Mouse (Mus musculus): ENCODE measurements around the gene Ankdd1b. TPM values are rescaled to one million over a fixed set of nuclear protein-coding genes. Genes with fewer than 3 reads are reported as not detected.

Ankdd1b gene
- polyA plus RNA-seq, 1 experiment from 2014 or later: not detected

DNA sequence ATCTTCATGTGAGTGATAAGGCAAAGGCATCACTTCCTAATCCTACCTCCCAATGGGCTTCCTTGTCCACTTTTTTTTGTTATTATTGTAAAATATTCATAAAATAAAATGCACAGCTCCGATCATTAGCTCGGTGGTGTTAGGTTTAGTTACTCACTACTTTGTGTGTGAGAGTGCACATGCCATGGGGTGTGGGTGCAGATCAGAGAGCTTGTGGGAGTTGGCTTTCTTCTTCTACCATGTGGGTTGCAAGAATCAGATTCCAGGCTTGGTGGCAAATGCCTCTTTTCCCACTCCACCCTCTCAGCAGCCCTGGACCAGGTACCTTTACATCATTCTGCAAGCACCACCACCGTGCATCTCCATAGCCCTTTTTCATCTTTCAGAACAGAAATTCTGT lies 18.4 kb downstream of the Ankdd1b start:
- H3K27ac ChIP-seq (replicated peaks): no peak overlapping the region
- H3K4me2 ChIP-seq: no peak overlapping the region
- no peaks in the 10 kb centered on the region for H3K36me3 ChIP-seq
- H3K4me3 ChIP-seq (replicated peaks): no peak overlapping the region
- no peak for ATAC-seq (ENCODE audit: low FRiP score)
- H3K9ac ChIP-seq (replicated peaks): no peak overlapping the region
- 93% methylated on average over 3 of the region's 3 CpGs for WGBS
- H3K4me1 ChIP-seq: no peaks in the 10 kb centered on the region
- no peaks in the 10 kb centered on the region for H3K9me3 ChIP-seq (replicated peaks)
- H3K27me3 ChIP-seq (replicated peaks): no peaks in the 10 kb centered on the region

DNA sequence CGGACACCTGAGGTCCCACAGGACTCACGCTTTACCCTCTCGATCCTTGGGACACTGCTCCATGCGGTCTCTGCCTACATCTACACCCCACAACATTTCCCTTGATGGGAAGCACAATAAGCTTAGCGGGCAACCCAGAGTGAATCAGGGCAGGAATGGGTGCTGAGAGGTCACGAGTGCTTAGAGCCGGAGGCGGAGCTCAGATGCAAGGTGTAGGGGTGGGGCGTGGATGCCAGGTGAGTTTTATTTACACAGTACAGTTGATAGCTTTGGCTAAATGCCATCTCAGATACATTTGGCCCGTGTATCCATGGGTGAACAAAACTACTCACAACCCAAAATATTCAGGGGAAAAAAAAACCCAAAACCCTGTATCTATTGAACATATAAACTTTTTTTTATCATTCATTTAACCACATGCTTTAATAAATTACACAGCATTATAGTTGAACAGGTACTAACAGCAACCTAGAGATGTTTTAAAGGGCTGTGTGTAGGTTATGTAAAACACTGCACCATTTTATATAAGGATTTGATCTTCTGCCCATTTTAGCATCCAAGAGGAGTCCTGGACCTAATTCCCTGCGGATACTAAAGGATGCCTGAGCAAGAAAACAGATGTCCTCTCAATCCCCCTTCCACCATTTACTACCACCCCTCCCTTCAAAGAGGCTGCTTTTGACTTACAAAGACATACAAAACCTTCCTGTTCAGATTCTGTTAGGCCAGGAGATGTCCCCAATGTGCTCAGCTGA lies 19.4 kb downstream of the Ankdd1b start:
- 91% methylated on average over 11 of the region's 11 CpGs for WGBS

DNA sequence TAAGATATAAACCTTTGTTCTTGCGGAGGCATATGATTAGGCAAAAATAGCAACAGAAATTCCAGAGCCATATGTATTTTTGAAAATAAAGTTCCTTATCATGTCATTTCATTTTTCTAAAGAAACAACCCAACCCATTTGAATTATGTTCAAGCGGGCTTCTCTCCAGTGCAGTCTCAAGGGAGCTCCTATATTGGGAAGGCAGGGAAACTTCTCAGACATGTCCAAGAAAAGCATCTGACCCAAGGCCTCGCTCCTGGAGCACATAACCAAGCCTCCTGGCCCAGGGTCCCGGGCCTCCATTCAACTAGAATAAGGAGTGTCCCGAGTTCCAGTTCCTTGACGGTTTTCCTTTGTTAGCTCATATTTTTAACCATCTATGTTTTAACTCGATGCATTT lies 20.1 kb downstream of the Ankdd1b start:
- H3K4me2 ChIP-seq: no peak overlapping the region
- H3K4me3 ChIP-seq (replicated peaks): no peak overlapping the region
- ATAC-seq (ENCODE audit: low FRiP score): no peak
- H3K9me3 ChIP-seq (replicated peaks): no peaks in the 10 kb centered on the region
- no peak overlapping the region for H3K27ac ChIP-seq (replicated peaks)
- H3K4me1 ChIP-seq: no peaks in the 10 kb centered on the region
- no peak overlapping the region for H3K9ac ChIP-seq (replicated peaks)
- 89% methylated on average over 7 of the region's 7 CpGs for WGBS
- no peaks in the 10 kb centered on the region for H3K36me3 ChIP-seq
- H3K27me3 ChIP-seq (replicated peaks): no peaks in the 10 kb centered on the region

More for the DNA sequence above, 19.4 kb downstream of the Ankdd1b start:
- no peaks in the 10 kb centered on the region for H3K27me3 ChIP-seq (replicated peaks)
- no peak for ATAC-seq (ENCODE audit: low FRiP score)
- no peak overlapping the region for H3K27ac ChIP-seq (replicated peaks)
- H3K4me1 ChIP-seq: no peaks in the 10 kb centered on the region
- no peak overlapping the region for H3K9ac ChIP-seq (replicated peaks)
- H3K4me3 ChIP-seq (replicated peaks): no peak overlapping the region
- H3K36me3 ChIP-seq: no peaks in the 10 kb centered on the region
- H3K4me2 ChIP-seq: no peak overlapping the region
- H3K9me3 ChIP-seq (replicated peaks): no peaks in the 10 kb centered on the region

DNA sequence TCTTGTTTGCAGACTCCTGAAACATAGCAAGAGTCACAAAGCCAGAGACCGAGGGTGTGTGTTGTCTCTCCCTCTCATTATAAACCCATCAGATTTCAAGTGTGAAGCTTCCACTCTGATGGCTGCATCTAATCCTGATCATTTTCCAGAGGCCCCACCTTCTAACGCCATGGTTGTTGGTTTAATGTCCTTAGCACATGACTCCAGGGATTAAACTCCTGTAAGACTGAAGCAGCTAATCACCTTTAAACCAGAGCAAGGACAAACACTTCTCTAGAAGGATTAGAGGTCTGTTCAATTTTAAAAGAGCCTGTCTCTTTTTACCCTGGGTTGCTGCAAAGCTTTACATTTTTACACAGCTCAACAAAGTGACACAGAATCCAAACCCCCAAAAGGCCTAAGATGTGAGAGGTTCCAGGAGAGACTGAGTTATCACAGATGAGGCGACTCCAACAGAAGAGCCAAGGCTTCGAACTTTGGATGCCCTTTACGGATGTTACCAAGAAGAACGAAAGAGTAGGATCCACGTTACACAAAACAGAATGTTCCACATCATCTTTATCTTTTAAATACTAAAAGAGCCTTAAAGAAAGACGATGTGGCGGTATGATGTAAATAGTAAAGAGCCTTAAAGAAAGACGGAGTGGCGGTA lies 20.7 kb downstream of the Ankdd1b start:
- no peak overlapping the region for H3K9ac ChIP-seq (replicated peaks)
- no peak for ATAC-seq (ENCODE audit: low FRiP score)
- H3K9me3 ChIP-seq (replicated peaks): no peaks in the 10 kb centered on the region
- no peaks in the 10 kb centered on the region for H3K36me3 ChIP-seq
- H3K4me2 ChIP-seq: no peak overlapping the region
- H3K4me1 ChIP-seq: no peaks in the 10 kb centered on the region
- WGBS: 88% methylated on average over 11 of the region's 11 CpGs
- H3K27me3 ChIP-seq (replicated peaks): no peaks in the 10 kb centered on the region
- no peak overlapping the region for H3K27ac ChIP-seq (replicated peaks)
- no peak overlapping the region for H3K4me3 ChIP-seq (replicated peaks)

DNA sequence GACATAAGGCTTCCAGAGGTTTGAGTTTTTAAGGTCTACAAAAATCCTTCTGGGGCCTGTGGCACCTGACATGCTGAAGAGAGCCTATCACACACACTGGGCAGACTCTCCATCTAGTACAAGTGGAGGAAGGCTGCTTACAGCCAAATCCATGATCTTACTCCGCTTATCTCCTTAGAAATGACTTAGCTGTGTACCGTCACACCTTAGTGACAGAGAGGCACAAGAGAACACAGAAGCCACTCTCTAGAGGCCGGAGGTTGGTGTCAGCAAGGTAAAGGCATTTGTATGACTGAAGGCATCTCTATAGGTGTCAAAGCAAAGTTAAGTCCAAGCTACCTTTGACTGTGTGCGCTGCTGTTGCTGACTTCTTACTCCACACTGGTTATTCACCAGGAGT lies 30.6 kb downstream of the Ankdd1b start:
- Histone ChIP-seq H3K9ac (replicated peaks) (no peak overlapping the region), H3K27ac (replicated peaks) (no peak overlapping the region), H3K4me1 (no peaks in the 10 kb centered on the region), H3K9me3 (replicated peaks) (no peaks in the 10 kb centered on the region), H3K4me3 (replicated peaks) (no peak overlapping the region), H3K36me3 (no peaks in the 10 kb centered on the region), H3K27me3 (replicated peaks) (no peaks in the 10 kb centered on the region), H3K4me2 (no peak overlapping the region)
- no peak for ATAC-seq (ENCODE audit: low FRiP score)
- 93% methylated on average over 4 of the region's 4 CpGs for WGBS

DNA sequence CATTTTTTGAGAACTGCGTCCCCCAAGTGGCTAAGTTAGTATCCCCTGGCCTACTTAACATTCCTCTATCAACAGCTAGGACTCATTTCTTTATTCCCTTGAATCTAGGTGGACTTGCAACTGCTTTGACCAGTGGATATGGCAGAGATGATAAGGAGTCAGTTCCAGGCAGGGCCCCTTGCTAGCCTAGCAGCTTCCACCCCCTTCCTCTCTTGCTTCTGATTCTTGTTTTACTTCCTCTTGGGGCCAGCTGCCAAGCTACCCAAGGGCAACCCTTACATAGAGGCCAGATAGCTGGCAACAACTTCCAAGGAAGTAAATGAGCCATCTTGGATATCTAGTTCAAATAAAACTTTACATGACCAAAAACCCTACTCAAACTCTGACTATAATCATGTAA lies 34.1 kb downstream of the Ankdd1b start:
- WGBS: 89% methylated on average over 1 of the region's 1 CpGs
- no peak for ATAC-seq (ENCODE audit: low FRiP score)
- H3K36me3 ChIP-seq: no peaks in the 10 kb centered on the region

DNA sequence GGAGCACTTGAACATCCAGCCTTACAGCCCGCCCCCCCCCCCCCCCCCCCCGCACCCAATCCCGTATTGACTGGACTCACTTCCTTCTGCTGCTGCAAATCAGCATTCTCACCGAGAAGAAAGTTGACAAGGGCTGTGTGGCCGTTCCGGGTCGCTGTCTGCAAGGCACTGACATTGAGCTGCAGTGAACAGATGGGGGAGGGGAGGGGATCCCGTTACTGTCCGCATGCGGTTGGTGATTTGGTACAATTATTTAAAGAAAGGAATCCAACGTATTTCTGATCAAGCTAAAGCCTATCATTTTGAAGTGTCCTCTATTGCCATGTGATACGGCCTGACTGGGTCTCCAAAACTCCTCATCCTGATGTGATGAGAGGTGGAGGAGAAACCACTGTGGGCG lies 35.2 kb downstream of the Ankdd1b start:
- Histone ChIP-seq H3K4me1 (no peaks in the 10 kb centered on the region), H3K4me3 (replicated peaks) (no peak overlapping the region), H3K9me3 (replicated peaks) (no peaks in the 10 kb centered on the region), H3K27me3 (replicated peaks) (no peaks in the 10 kb centered on the region), H3K27ac (replicated peaks) (no peak overlapping the region), H3K36me3 (no peaks in the 10 kb centered on the region), H3K9ac (replicated peaks) (no peak overlapping the region), H3K4me2 (peak overlapping the region; percentile 11; the same call in 1 of the 2 replicates)
- 47% methylated on average over 12 of the region's 13 CpGs for WGBS
- no peak for ATAC-seq (ENCODE audit: low FRiP score)

More for the DNA sequence above, 34.1 kb downstream of the Ankdd1b start:
- H3K4me1 ChIP-seq: no peaks in the 10 kb centered on the region
- no peaks in the 10 kb centered on the region for H3K9me3 ChIP-seq (replicated peaks)
- H3K9ac ChIP-seq (replicated peaks): no peak overlapping the region
- H3K27ac ChIP-seq (replicated peaks): no peak overlapping the region
- no peak overlapping the region for H3K4me2 ChIP-seq
- H3K27me3 ChIP-seq (replicated peaks): no peaks in the 10 kb centered on the region
- H3K4me3 ChIP-seq (replicated peaks): no peak overlapping the region

DNA sequence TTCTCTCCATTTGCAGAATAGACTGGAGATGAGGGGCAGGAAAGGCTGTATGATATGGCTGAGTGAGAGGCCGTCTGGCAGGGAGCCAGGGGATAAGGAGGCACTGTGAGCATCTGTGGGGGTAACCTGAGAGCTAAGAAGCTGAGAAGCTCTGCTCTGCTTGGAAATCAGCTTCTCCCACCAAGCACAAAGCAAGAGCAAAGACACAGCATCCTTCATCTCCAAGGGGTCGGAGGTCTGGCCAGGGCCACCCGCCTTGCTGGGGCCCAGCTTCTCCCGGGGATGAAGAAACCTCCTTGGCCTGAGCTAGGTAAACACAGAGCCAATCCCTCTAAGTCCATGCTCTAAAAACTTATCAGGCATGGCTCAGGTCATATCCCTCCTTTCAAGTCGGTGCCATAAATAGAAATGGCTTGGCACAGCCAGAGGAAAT lies 36.1 kb downstream of the Ankdd1b start:
- ATAC-seq (ENCODE audit: low FRiP score): no peak
- Histone ChIP-seq H3K9ac (replicated peaks) (no peak overlapping the region), H3K27me3 (replicated peaks) (no peaks in the 10 kb centered on the region), H3K9me3 (replicated peaks) (no peaks in the 10 kb centered on the region), H3K4me2 (no peak overlapping the region), H3K27ac (replicated peaks) (no peak overlapping the region), H3K4me1 (no peaks in the 10 kb centered on the region), H3K4me3 (replicated peaks) (no peak overlapping the region), H3K36me3 (no peaks in the 10 kb centered on the region)
- WGBS: 72% methylated on average over 5 of the region's 5 CpGs

DNA sequence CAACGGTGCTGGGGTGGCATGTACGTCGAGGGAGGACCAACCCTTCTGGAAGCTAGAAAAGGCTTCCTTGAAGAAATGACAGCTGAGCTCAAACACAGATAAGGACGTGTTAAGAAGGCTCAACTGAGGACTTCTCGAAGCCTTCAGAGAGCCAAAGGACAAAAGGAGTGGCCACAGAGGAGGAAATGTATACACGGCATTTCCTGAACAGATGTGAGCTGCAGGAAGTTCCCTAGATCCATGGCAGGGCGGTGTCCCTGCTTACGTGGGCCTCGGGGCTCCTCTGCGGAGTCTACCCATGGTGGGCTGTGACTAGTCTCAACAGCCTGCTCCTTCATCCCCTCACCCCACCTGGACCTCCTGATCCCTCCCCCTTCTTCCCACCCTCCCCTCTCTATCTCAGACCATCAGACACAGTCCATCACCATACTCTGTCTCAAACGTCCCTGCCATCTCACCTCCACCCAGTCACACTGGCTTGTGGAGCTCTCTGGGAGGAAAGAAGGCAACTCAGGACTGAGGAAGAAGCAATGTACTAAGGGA lies 37.3 kb downstream of the Ankdd1b start:
- Histone ChIP-seq H3K9me3 (replicated peaks) (no peaks in the 10 kb centered on the region), H3K36me3 (no peaks in the 10 kb centered on the region), H3K27ac (replicated peaks) (no peak overlapping the region), H3K4me2 (no peak overlapping the region), H3K27me3 (replicated peaks) (no peaks in the 10 kb centered on the region), H3K4me3 (replicated peaks) (no peak overlapping the region), H3K9ac (replicated peaks) (no peak overlapping the region), H3K4me1 (no peaks in the 10 kb centered on the region)
- WGBS: 81% methylated on average over 11 of the region's 11 CpGs
- ATAC-seq (ENCODE audit: low FRiP score): no peak

DNA sequence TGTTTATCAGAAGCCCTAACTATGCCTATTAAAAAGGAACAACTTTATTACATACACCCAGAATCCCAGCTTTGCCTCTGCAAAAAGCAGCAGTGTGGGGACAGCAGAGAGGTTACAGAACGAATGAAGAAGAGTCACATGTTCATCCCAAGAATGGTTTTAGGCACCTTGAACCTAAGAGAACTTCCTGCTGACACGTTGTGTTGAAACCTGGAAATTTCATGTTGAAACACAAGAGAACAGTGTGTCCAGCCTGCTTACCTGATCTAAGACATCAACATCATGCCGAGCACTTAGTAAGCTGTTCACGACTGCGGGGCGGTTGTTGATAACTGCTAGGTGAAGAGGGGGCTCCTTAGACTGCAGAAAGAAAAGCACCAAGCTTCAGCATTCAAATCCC lies 38.0 kb downstream of the Ankdd1b start:
- Histone ChIP-seq H3K4me2 (no peak overlapping the region), H3K36me3 (no peaks in the 10 kb centered on the region), H3K9ac (replicated peaks) (no peak overlapping the region), H3K4me3 (replicated peaks) (no peak overlapping the region), H3K27me3 (replicated peaks) (no peaks in the 10 kb centered on the region), H3K4me1 (no peaks in the 10 kb centered on the region), H3K9me3 (replicated peaks) (no peaks in the 10 kb centered on the region), H3K27ac (replicated peaks) (no peak overlapping the region)
- ATAC-seq (ENCODE audit: low FRiP score): no peak
- 89% methylated on average over 6 of the region's 6 CpGs for WGBS

DNA sequence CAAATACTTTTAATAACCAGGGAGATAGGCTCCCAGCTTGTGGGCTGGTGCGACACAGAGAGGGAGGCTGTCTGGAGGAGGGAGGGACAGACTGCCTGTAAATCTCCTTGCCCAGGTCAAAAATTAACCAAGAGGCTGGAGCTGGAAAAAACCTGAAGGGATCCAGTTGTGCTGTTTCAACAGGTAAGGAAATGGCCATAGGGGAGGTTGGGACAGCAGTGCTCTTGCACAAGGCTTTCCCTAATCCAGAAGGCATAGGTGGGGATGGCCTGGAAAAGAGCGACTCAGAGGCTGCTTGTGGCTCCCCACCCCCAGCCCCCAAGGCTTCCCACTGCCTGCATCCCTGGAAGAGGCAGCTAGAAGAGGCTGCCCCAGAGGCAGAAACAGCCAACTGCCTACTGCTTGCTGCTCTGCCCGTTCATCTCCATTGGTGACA lies 38.6 kb downstream of the Ankdd1b start:
- 56% methylated on average over 3 of the region's 3 CpGs for WGBS
- H3K4me1 ChIP-seq: no peaks in the 10 kb centered on the region
- H3K9ac ChIP-seq (replicated peaks): no peak overlapping the region
- H3K4me2 ChIP-seq: no peak overlapping the region
- no peak overlapping the region for H3K4me3 ChIP-seq (replicated peaks)
- H3K36me3 ChIP-seq: no peaks in the 10 kb centered on the region
- no peak for ATAC-seq (ENCODE audit: low FRiP score)
- H3K9me3 ChIP-seq (replicated peaks): no peaks in the 10 kb centered on the region
- H3K27me3 ChIP-seq (replicated peaks): no peaks in the 10 kb centered on the region
- no peak overlapping the region for H3K27ac ChIP-seq (replicated peaks)

DNA sequence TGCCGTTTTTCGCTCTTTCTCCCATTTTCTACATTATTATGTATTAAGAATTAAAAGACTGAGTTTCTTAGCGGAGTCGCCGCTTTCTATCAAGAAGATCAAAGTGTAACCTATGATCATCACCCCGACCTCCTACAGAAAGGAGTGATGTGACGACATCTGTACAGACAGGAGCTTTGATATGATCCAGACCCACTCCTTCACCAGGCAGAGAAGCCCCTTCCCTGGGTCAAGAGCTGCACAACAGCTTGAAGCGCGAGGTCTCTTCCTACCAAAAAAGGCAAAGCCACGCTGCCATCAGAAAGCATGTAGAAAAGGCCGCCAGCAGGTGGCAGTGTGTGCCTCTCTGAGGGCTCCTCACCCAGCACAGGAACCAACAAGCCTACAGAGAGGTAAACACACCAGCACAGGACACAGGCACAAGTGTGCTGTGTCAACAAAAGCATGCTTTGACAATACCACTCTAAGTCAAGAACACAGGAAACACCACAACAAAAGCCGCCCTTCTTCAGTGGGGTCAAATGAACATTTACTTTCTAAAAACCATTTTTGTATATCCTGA lies 39.3 kb downstream of the Ankdd1b start:
- Histone ChIP-seq H3K27ac (replicated peaks) (no peak overlapping the region), H3K9me3 (replicated peaks) (no peaks in the 10 kb centered on the region), H3K27me3 (replicated peaks) (no peaks in the 10 kb centered on the region), H3K4me3 (replicated peaks) (no peak overlapping the region), H3K9ac (replicated peaks) (no peak overlapping the region), H3K36me3 (no peaks in the 10 kb centered on the region), H3K4me2 (no peak overlapping the region), H3K4me1 (0 out of 2 replicates have a peak, but pooled peaks cover 4% of the 10 kb centered on the region)
- 0 out of 2 replicates have a peak, but pooled peaks have one; percentile 84 for ATAC-seq (ENCODE audit: low FRiP score)
- 43% methylated on average over 12 of the region's 12 CpGs for WGBS
